Mouse (Mus musculus) midbrain, postnatal 0 days (tissue): ENCODE data around the gene Cd200r3. TPM values are rescaled to one million over a fixed set of nuclear protein-coding genes. Genes with fewer than 3 reads are reported as not detected.

Experiments
- ATAC-seq: fragments of 200-750 bp; cut with Nextera tagmentation; 2 replicates; pipeline ENCODE4 v1.8.0; 2017; ENCODE audit warnings: moderate number of reproducible peaks, mild to moderate bottlenecking, moderate TSS enrichment, moderate library complexity; ENCODE audit not compliant: low FRiP score
- DNase-seq: peaks from one replicate; pipeline ENCODE4 v3.0.0-alpha.2; 2015; ENCODE audit warnings: low spot score
- H3K27ac ChIP-seq: fragments of 300-500 bp; sonication (generic); 2 replicates; pipeline ENCODE4 v1.5.1; 2014; ENCODE audit warnings: low read depth, mild to moderate bottlenecking, low read length, mixed read lengths
- H3K27me3 ChIP-seq: fragments of 300-500 bp; sonication (generic); 2 replicates; pipeline ENCODE4 v1.6.1; 2014; ENCODE audit warnings: low read length, control low read depth, mixed read lengths; ENCODE audit not compliant: insufficient read depth
- H3K36me3 ChIP-seq: fragments of 300-500 bp; sonication (generic); 2 replicates; pipeline ENCODE4 v1.6.1; 2014; ENCODE audit warnings: low read length, control low read depth, mixed read lengths; ENCODE audit not compliant: insufficient read depth
- H3K4me1 ChIP-seq: fragments of 300-500 bp; sonication (generic); 2 replicates; pipeline ENCODE4 v1.6.1; 2014; ENCODE audit warnings: mild to moderate bottlenecking, control low read depth, antibody characterized with exemption, low read length, mixed read lengths; ENCODE audit not compliant: insufficient read depth
- H3K4me2 ChIP-seq: fragments of 300-500 bp; sonication (generic); 2 replicates; pipeline ENCODE4 v1.6.1; 2014; ENCODE audit warnings: low read depth, mild to moderate bottlenecking, low read length, mixed read lengths; ENCODE audit not compliant: poor library complexity, severe bottlenecking
- H3K4me3 ChIP-seq: fragments of 300-500 bp; sonication (generic); 2 replicates; pipeline ENCODE4 v1.5.1; 2014; ENCODE audit warnings: low read depth, mild to moderate bottlenecking, low read length, moderate library complexity
- H3K9ac ChIP-seq: fragments of 300-500 bp; sonication (generic); replicated peaks from 2 replicates; pipeline ENCODE4 v1.6.1; 2014; ENCODE audit warnings: mild to moderate bottlenecking, low read length, moderate library complexity, mixed read lengths; ENCODE audit not compliant: poor library complexity, severe bottlenecking
- H3K9me3 ChIP-seq: fragments of 300-500 bp; sonication (generic); 2 replicates; pipeline ENCODE4 v1.6.1; 2016; ENCODE audit warnings: low read length, control low read depth
- CTCF ChIP-seq: IDR thresholded peaks from 2 replicates; pipeline ENCODE4 v1.5.1; 2016; ENCODE audit warnings: antibody characterized with exemption, mild to moderate bottlenecking
- WGBS: fragments of 180-500 bp; shearing (Covaris S2); extraction: QIAGEN DNeasy Blood & Tissue Kit; methylation state at CpG from one replicate; pipeline ENCODE4 v1.1.7; 2014; 5-methylcytosine and 5-hydroxymethylcytosine counted together
- polyA plus RNA-seq: library from polyadenylated mRNA; unstranded; fragments of >200 nt; fragmentation: Nextera tagmentation; extraction: Ambion mirVana; gene quantifications from 2 replicates; pipeline ENCODE4 v1.2.1, GENCODE M21; 2015
- total RNA-seq: library from RNA; depleted of rRNA; stranded (reverse); fragments of >200 nt; gene quantifications from 2 replicates; pipeline ENCODE4 v1.2.3, GENCODE M21; 2014

The Cd200r3 gene
- total and polyA plus RNA-seq, 2 experiments from 2014 or later: not detected

DNA sequence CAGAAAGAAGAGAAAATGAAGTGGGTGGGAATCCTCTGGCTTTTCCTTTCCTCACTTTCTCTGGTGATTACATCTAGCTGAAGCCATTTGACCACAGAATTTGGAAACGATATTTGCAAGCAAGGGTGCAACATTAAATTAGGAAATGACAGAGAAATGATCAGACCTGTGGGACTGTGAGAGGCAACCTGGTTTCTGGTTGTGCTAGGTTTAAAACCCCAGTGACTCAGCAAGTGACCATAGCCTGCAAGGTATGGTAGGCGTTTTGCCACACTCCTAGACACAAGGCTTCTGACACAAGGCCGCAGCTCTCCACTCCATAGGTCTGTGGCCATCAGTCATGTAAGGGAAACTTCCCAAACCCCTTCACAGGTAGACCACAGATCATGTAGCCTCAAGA is 41.4 kb downstream of the Cd200r3 start:
- no peaks in the 10 kb centered on the region for H3K27me3 ChIP-seq
- H3K4me1 ChIP-seq: no peaks in the 10 kb centered on the region
- no peaks in the 10 kb centered on the region for H3K36me3 ChIP-seq
- TF ChIP-seq CTCF: no peak
- no peak overlapping the region for H3K4me2 ChIP-seq
- H3K4me3 ChIP-seq: no peak overlapping the region
- H3K27ac ChIP-seq: no peak overlapping the region
- DNase-seq (no peak), ATAC-seq (no peak; the same call in 1 of the 2 replicates)
- no peak overlapping the region for H3K9ac ChIP-seq
- 87% methylated on average over 3 of the region's 3 CpGs for WGBS
- H3K9me3 ChIP-seq: no peaks in the 10 kb centered on the region

DNA sequence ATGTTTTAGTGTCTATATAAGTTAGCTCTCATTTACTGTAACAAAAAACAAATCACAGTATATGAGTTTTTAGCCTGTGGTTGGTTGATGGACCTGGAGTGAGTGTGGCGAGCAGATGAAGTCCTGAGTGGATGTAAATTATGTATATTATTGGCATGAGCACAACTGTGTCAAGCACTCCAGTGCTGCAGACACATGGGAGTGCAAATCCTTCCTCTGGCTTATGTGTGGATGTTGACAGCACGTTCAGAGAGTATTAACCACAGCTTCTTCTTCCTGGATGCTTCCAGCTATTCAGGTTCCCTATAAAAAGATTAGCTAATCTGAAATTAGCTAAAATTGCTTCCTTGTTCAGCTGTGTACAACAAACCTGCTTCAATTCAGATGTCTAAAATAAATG is 42.6 kb downstream of the Cd200r3 start:
- WGBS: 70% methylated on average over 2 of the region's 2 CpGs
- Histone ChIP-seq H3K4me3 (no peak overlapping the region), H3K36me3 (no peaks in the 10 kb centered on the region), H3K4me2 (no peak overlapping the region), H3K9me3 (no peaks in the 10 kb centered on the region), H3K27me3 (no peaks in the 10 kb centered on the region), H3K9ac (no peak overlapping the region), H3K27ac (no peak overlapping the region), H3K4me1 (no peaks in the 10 kb centered on the region)
- no peak for TF ChIP-seq CTCF
- DNase-seq: no peak
- no peak for ATAC-seq

DNA sequence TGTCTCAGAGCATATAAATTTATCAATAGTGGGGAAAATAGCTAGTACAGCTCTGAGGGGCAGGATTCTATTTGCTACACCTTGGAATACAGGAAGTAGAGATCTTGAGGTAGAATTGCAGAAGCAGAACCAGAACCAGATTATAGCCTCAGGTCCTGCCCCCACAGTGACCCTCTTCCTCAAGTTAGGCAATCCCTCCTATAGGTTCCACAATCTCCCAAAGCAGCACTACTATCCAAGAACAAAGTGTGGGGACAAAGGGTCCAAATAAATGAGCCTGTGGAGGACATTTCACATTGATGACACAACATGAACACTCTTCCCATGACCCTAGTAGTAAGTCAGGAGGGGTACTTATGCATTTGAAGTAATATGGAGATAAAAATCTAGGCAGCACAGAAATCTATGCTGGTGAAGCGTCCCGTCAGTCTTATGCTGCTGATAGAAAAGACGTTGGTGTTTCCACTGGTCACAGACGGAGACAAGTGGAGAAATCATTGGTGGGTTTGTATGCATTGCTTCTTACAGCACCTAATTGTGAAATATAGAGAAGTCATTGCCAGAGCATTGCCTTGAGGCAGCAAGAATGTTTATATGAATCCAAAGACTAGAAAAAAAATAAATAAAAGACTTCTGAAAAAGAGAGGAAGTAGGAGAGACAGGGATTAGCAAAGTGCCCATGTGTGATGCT is 45.3 kb downstream of the Cd200r3 start:
- H3K4me2 ChIP-seq: no peak overlapping the region
- H3K4me3 ChIP-seq: no peak overlapping the region
- no peaks in the 10 kb centered on the region for H3K27me3 ChIP-seq
- ATAC-seq (no peak), DNase-seq (no peak)
- 92% methylated on average over 4 of the region's 4 CpGs for WGBS
- H3K36me3 ChIP-seq: no peaks in the 10 kb centered on the region
- H3K4me1 ChIP-seq: no peaks in the 10 kb centered on the region
- H3K9ac ChIP-seq: no peak overlapping the region
- no peak overlapping the region for H3K27ac ChIP-seq
- no peaks in the 10 kb centered on the region for H3K9me3 ChIP-seq
- TF ChIP-seq CTCF: no peak

DNA sequence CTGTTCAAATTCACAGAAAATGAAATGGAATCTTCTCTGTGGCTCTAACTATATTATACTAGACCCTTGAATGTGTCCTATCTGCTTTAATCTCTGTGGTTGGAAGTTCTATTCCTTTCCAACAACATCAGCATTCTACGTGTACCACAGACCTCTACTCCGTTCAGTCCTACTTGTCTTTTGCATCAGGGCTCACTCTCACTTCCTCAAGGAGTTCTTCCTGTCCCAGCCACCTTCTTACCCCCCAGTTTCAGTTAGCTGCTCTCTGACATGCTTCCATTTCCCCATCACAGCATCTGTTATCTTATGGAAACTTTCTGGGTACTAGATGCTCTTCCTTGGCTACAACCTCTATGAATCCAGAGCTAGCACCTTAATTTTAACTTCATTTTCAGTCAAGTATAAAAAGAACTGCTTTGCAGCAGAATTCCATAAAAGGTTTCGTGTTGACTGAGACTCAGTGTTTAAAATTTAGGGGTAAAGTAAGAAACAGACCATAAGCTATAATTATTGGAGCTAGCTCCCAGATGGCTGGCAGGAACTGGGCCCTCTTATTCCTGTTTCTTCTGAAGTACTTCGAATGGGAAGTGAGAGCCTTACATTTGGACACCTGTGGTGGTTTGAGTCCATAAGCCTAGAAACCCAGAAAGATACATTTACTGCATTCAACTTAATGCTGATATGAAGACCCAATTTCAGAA is 50.0 kb downstream of the Cd200r3 start:
- no peaks in the 10 kb centered on the region for H3K27me3 ChIP-seq
- no peak for DNase-seq
- WGBS: 88% methylated on average over 4 of the region's 4 CpGs
- H3K4me2 ChIP-seq: no peak overlapping the region
- no peak overlapping the region for H3K27ac ChIP-seq
- no peak for TF ChIP-seq CTCF
- no peaks in the 10 kb centered on the region for H3K36me3 ChIP-seq
- no peaks in the 10 kb centered on the region for H3K4me1 ChIP-seq
- H3K4me3 ChIP-seq: no peak overlapping the region
- H3K9me3 ChIP-seq: no peaks in the 10 kb centered on the region
- ATAC-seq: no peak
- no peak overlapping the region for H3K9ac ChIP-seq

DNA sequence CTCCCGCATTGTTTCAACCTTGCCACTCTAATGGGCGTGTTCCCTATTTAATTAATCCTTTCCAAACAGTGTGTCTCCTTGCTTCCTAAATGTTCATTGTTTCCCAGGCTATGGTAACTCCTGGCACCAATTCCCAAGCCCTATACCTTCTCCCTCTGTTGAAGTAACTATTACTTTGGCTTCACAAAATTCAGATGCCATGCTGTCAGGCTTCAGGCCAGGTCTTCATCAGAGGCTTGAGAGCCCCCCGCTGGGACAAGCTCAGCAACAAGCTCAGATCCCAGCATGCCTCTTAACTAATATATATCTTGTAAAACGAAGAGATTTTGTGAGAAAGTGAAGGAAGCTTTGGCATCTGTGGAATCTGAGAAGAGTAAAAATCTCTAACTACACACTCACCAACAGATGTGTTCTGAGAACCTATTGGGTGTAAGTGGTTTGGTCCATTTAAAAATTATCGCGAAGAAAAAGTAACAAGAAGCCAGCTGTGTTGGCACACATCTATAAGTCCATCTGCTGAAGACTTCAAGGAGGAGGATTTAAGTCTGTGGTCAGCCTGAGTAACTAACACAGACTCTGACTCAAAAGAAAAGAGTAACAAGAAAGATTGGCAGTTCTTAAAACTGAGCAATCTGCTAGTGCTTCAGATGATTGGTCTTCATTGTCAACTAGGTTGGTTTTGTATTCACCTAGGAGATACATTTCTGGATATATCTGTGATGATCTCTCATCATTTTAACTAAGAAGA is 50.9 kb downstream of the Cd200r3 start:
- 80% methylated on average over 6 of the region's 6 CpGs for WGBS
- Histone ChIP-seq H3K4me2 (no peak overlapping the region), H3K27ac (no peak overlapping the region), H3K27me3 (no peaks in the 10 kb centered on the region), H3K9ac (no peak overlapping the region), H3K36me3 (no peaks in the 10 kb centered on the region), H3K9me3 (no peaks in the 10 kb centered on the region), H3K4me3 (no peak overlapping the region), H3K4me1 (no peaks in the 10 kb centered on the region)
- ATAC-seq (no peak), DNase-seq (no peak)
- TF ChIP-seq CTCF: no peak

DNA sequence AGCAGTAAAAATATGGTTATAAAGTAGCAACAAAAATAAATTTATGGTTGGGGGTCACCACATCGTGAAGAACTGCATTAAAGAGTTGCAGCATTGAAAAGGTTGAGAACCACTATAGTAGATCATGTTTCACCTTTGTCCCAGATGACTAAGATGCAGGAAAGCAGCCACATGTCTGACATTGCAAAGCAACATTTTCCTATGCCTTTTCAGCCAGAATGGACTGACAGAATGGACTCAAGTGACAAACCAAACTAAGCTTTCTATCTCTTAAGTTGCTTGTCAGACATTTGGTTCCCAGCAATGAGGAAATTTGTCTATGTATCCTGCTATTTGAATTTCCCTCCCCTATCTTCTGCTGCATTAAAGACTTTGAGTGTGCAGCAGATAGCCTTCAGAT is 51.6 kb downstream of the Cd200r3 start:
- Histone ChIP-seq H3K4me3 (no peak overlapping the region), H3K27ac (no peak overlapping the region), H3K27me3 (no peaks in the 10 kb centered on the region), H3K9me3 (no peaks in the 10 kb centered on the region), H3K36me3 (no peaks in the 10 kb centered on the region), H3K4me1 (no peaks in the 10 kb centered on the region), H3K4me2 (no peak overlapping the region), H3K9ac (no peak overlapping the region)
- no peak for TF ChIP-seq CTCF
- DNase-seq (no peak), ATAC-seq (no peak)
- 82% methylated on average over 1 of the region's 1 CpGs for WGBS
